31 mouse cellular contexts compared by ENCODE assay signal in genomic region chr8:107073706-107074105, GRCm38 (mm10). TPM values are rescaled to one million over a fixed set of nuclear protein-coding genes. Genes with fewer than 3 reads are reported as not detected.
DNase-seq lines count a peak whose midpoint lies in the region; ATAC-seq and TF ChIP-seq lines count a peak whose summit lies in the region.
"Had no signal": no experiment of that assay in that cellular context is flagged by ENCODE, and none has a peak within 500 bp of the region (broad histone marks: within the 10 kb centered on the region; RNA-seq: fewer than 3 reads in every experiment).

No protein-coding gene starts in this region.

- no peak overlapping the region for H3K27ac ChIP-seq in embryonic facial prominence, embryonic 14.5 days (replicated peaks; ENCODE audit: low read depth, low read length)
- no peak overlapping the region for H3K27ac ChIP-seq in embryonic facial prominence, embryonic 10.5 days (replicated peaks)
- no peak overlapping the region for H3K27ac ChIP-seq in heart, adult 2 months
- H3K27ac ChIP-seq in layer of hippocampus, adult 2 months, result no peak overlapping the region
- H3K27ac ChIP-seq: embryonic facial prominence, embryonic 13.5 days; forebrain, embryonic 10.5 days; forebrain, embryonic 13.5 days; gastrocnemius, adult 2 months; hindbrain, embryonic 12.5 days; hindbrain, embryonic 15.5 days had no signal

- H3K4me1 ChIP-seq in embryonic facial prominence, embryonic 14.5 days (ENCODE audit: control insufficient read depth, insufficient read depth, low read length), result no peaks in the 10 kb centered on the region
- H3K4me1 ChIP-seq in embryonic facial prominence, embryonic 10.5 days, result peaks cover 14% of the 10 kb centered on the region
- peaks cover 80% of the 10 kb centered on the region for H3K4me1 ChIP-seq in E14TG2a.4 (replicated peaks; ENCODE audit: low read depth, low read length)
- H3K4me1 ChIP-seq in heart, adult 2 months (ENCODE audit: control insufficient read depth, insufficient read depth, low read length), result no peaks in the 10 kb centered on the region
- H3K4me1 ChIP-seq: forebrain, embryonic 10.5 days; forebrain, embryonic 13.5 days; hindbrain, embryonic 12.5 days; hindbrain, embryonic 15.5 days had no signal

- H3K9ac ChIP-seq in embryonic facial prominence, embryonic 14.5 days (ENCODE audit: low read depth, low read length), result 0 out of 2 replicates have a peak overlapping the region, but pooled peaks have one; percentile 9
- H3K9ac ChIP-seq in heart, adult 2 months (ENCODE audit: low read depth, low read length), result no peak overlapping the region
- H3K9ac ChIP-seq: embryonic facial prominence, embryonic 13.5 days; forebrain, embryonic 13.5 days; hindbrain, embryonic 12.5 days; hindbrain, embryonic 15.5 days had no signal

- H3K79me2 ChIP-seq in heart, adult 2 months (replicated peaks; ENCODE audit: control insufficient read depth, insufficient read depth, low read length), result no peaks in the 10 kb centered on the region

- no peak; the same call in 1 of the 2 replicates for ATAC-seq in embryonic facial prominence, embryonic 14.5 days (ENCODE audit: low read depth)
- ATAC-seq in megakaryocyte progenitor cell, adult 5-6 weeks (replicated peaks; ENCODE audit: poor library complexity), result 0 out of 2 replicates have a peak, but pooled peaks have one; percentile 24
- ATAC-seq: CD4-positive, CD25-positive, alpha-beta regulatory T cell, adult 4 months; forebrain, embryonic 13.5 days; forebrain, embryonic 16.5 days had no signal

- no peak overlapping the region for H3K4me2 ChIP-seq in embryonic facial prominence, embryonic 14.5 days (ENCODE audit: low read depth, low read length)
- H3K4me2 ChIP-seq: embryonic facial prominence, embryonic 13.5 days; forebrain, embryonic 13.5 days; heart, embryonic 11.5 days; hindbrain, embryonic 12.5 days; hindbrain, embryonic 15.5 days had no signal

- 72% methylated on average over 4 of the region's 4 CpGs for WGBS in embryonic facial prominence, embryonic 14.5 days
- WGBS in embryonic facial prominence, embryonic 10.5 days, result 74% methylated on average over 4 of the region's 4 CpGs
- WGBS in heart, adult 2 months, result 75% methylated on average over 4 of the region's 4 CpGs

- peaks cover 91% of the 10 kb centered on the region for H3K36me3 ChIP-seq in embryonic facial prominence, embryonic 14.5 days (ENCODE audit: control insufficient read depth, insufficient read depth, low read length)
- H3K36me3 ChIP-seq in embryonic facial prominence, embryonic 10.5 days (replicated peaks), result peaks cover 98% of the 10 kb centered on the region
- peaks cover 64% of the 10 kb centered on the region for H3K36me3 ChIP-seq in E14TG2a.4 (ENCODE audit: insufficient read depth, low read length)
- H3K36me3 ChIP-seq in heart, adult 2 months (ENCODE audit: control insufficient read depth, insufficient read depth, low read length), result no peaks in the 10 kb centered on the region

- no peak overlapping the region for H3K4me3 ChIP-seq in embryonic facial prominence, embryonic 14.5 days (ENCODE audit: low read depth, low read length)
- H3K4me3 ChIP-seq in embryonic facial prominence, embryonic 10.5 days, result no peak overlapping the region
- 0 out of 2 replicates have a peak overlapping the region, but pooled peaks have one; percentile 1 for H3K4me3 ChIP-seq in E14TG2a.4 (replicated peaks; ENCODE audit: low read length)
- H3K4me3 ChIP-seq in heart, adult 2 months, result no peak overlapping the region
- no peak overlapping the region for H3K4me3 ChIP-seq in layer of hippocampus, adult 2 months
- H3K4me3 ChIP-seq: embryonic facial prominence, embryonic 13.5 days; forebrain, embryonic 10.5 days; forebrain, embryonic 13.5 days; gastrocnemius, adult 2 months; hindbrain, embryonic 12.5 days; hindbrain, embryonic 15.5 days had no signal

- intact Hi-C loops in heart, adult 2 months (cut with DNase I), result no loop called here

- no peak for TF ChIP-seq EP300 in heart, adult 2 months (IDR thresholded peaks at IDR 0.05; ENCODE audit: insufficient read depth, low read depth, low read length)

- TF ChIP-seq POLR2A in heart, adult 2 months (IDR thresholded peaks at IDR 0.05; ENCODE audit: insufficient read depth, low read depth, low read length), result no peak

- peak; percentile 29 for DNase-seq in embryonic facial prominence, embryonic 14.5 days (ENCODE audit: low spot score)
- no peak for DNase-seq in embryonic facial prominence, embryonic 10.5 days (ENCODE audit: low spot score)
- peak; percentile 46 for DNase-seq in NIH3T3 (ENCODE audit: low read depth)
- DNase-seq in lung, postnatal 14 days, result no peak
- no peak for DNase-seq in heart, adult 2 months
- DNase-seq in layer of hippocampus, adult 2 months (ENCODE audit: low spot score in 2 of 2), result no peak
- DNase-seq: adrenal gland, postnatal 10 days; adrenal gland, postnatal 36 days; cerebellum, adult 18-20 months; cerebellum, adult 9-10 months; cerebellum, postnatal 14 days; gastrocnemius, adult 2 months; gastrocnemius, postnatal 25 days had no signal

- no peaks in the 10 kb centered on the region for H3K27me3 ChIP-seq in embryonic facial prominence, embryonic 14.5 days (replicated peaks; ENCODE audit: control insufficient read depth, insufficient read depth, low read length)
- H3K27me3 ChIP-seq in embryonic facial prominence, embryonic 10.5 days (replicated peaks; ENCODE audit: low read depth, poor library complexity, severe bottlenecking), result no peaks in the 10 kb centered on the region
- H3K27me3 ChIP-seq in E14TG2a.4 (ENCODE audit: insufficient read depth, low read length), result no peaks in the 10 kb centered on the region
- H3K27me3 ChIP-seq in heart, adult 2 months (ENCODE audit: control insufficient read depth, insufficient read depth, low read length), result no peaks in the 10 kb centered on the region
- H3K27me3 ChIP-seq: embryonic facial prominence, embryonic 13.5 days; forebrain, embryonic 13.5 days; hindbrain, embryonic 12.5 days; hindbrain, embryonic 15.5 days had no signal

- no peak for TF ChIP-seq CTCF in E14TG2a.4 (conservative IDR thresholded peaks at IDR 0.05; ENCODE audit: low read length)
- TF ChIP-seq CTCF in heart, adult 2 months (IDR thresholded peaks at IDR 0.05), result no peak
- no peak for TF ChIP-seq CTCF in layer of hippocampus, adult 2 months (conservative IDR thresholded peaks at IDR 0.05)

- H3K9me3 ChIP-seq in embryonic facial prominence, embryonic 14.5 days (ENCODE audit: control insufficient read depth, low read length), result no peaks in the 10 kb centered on the region
- H3K9me3 ChIP-seq in embryonic facial prominence, embryonic 10.5 days, result no peaks in the 10 kb centered on the region
- no peaks in the 10 kb centered on the region for H3K9me3 ChIP-seq in E14TG2a.4 (ENCODE audit: low read length)
- H3K9me3 ChIP-seq: embryonic facial prominence, embryonic 13.5 days; forebrain, embryonic 10.5 days; forebrain, embryonic 13.5 days; hindbrain, embryonic 12.5 days; hindbrain, embryonic 15.5 days had no signal

RNA-seq across cellular contexts. Expression of gene Tmed6, which starts 8.3 kb away (rescaled TPM):
- not detected in 2 replicates for polyA plus RNA-seq in embryonic facial prominence, embryonic 14.5 days (2014; fragmentation: Nextera tagmentation; extraction: Ambion mirVana)
- polyA plus RNA-seq in embryonic facial prominence, embryonic 10.5 days (2016; fragmentation: Nextera tagmentation; extraction: Ambion mirVana), result not detected in 2 replicates
- not detected in 2 replicates for total RNA-seq in megakaryocyte progenitor cell, adult 5-6 weeks (2015)
- total RNA-seq in megakaryocyte progenitor cell, adult 5-6 weeks (2017), result not detected in 2 replicates
- not detected for total RNA-seq in heart, adult 2 months (2021)
- not detected in 2 replicates for polyA plus RNA-seq in heart, adult 2 months (2012; rRNA removed)
- total RNA-seq in layer of hippocampus, adult 2 months (2021), result under 1 TPM in 1 of 2 experiments, not detected in 1; 0.42 TPM
- total RNA-seq: adrenal gland, adult 18-20 months; adrenal gland, postnatal 10 days; adrenal gland, postnatal 36 days; gastrocnemius, adult 2 months; gastrocnemius, postnatal 25 days; heart, adult 8-10 months; heart, postnatal 25 days; hematopoietic stem cell, adult 5-6 weeks; MEL had no signal
- polyA plus RNA-seq: C2C12; CD4-positive, CD25-positive, alpha-beta regulatory T cell, adult 4 months; embryonic facial prominence, embryonic 13.5 days; forebrain, embryonic 10.5 days; forebrain, embryonic 13.5 days; forebrain, embryonic 16.5 days; heart, embryonic 11.5 days; heart, embryonic 14.5 days; heart, postnatal 0 days; hindbrain, embryonic 12.5 days; hindbrain, embryonic 15.5 days had no signal

RNA-seq across cellular contexts. Expression of gene Nip7, which starts 17.0 kb away (rescaled TPM):
- 97.3 and 98.4 TPM in 2 replicates for polyA plus RNA-seq in embryonic facial prominence, embryonic 14.5 days (2014; fragmentation: Nextera tagmentation; extraction: Ambion mirVana)
- 122 and 123 TPM in 2 replicates for polyA plus RNA-seq in embryonic facial prominence, embryonic 10.5 days (2016; fragmentation: Nextera tagmentation; extraction: Ambion mirVana)
- 53.2 and 67.0 TPM in 2 replicates for total RNA-seq in megakaryocyte progenitor cell, adult 5-6 weeks (2015)
- total RNA-seq in megakaryocyte progenitor cell, adult 5-6 weeks (2017), result 39.3 and 42.1 TPM in 2 replicates
- 10 to 100 TPM; 19.4 to 27.3 TPM for total RNA-seq in heart, adult 2 months (2021)
- 19.7 and 27.9 TPM in 2 replicates for polyA plus RNA-seq in heart, adult 2 months (2012; rRNA removed)
- total RNA-seq in layer of hippocampus, adult 2 months (2021), result 10 to 100 TPM; 43.5 to 46.2 TPM

RNA-seq across cellular contexts. Expression of gene Cog8, which starts 17.2 kb away (rescaled TPM):
- polyA plus RNA-seq in embryonic facial prominence, embryonic 14.5 days (2014; fragmentation: Nextera tagmentation; extraction: Ambion mirVana), result 32.8 and 39.0 TPM in 2 replicates
- polyA plus RNA-seq in embryonic facial prominence, embryonic 10.5 days (2016; fragmentation: Nextera tagmentation; extraction: Ambion mirVana), result 40.5 and 41.3 TPM in 2 replicates
- total RNA-seq in megakaryocyte progenitor cell, adult 5-6 weeks (2015), result 13.2 and 18.1 TPM in 2 replicates
- total RNA-seq in megakaryocyte progenitor cell, adult 5-6 weeks (2017), result 22.8 and 25.6 TPM in 2 replicates
- 10 to 100 TPM; 17.9 to 18.7 TPM for total RNA-seq in heart, adult 2 months (2021)
- 17.2 and 26.5 TPM in 2 replicates for polyA plus RNA-seq in heart, adult 2 months (2012; rRNA removed)
- total RNA-seq in layer of hippocampus, adult 2 months (2021), result 10 to 100 TPM; 27.8 to 32.5 TPM

RNA-seq across cellular contexts. Expression of gene Terf2, which starts 22.6 kb away (rescaled TPM):
- 14.8 and 15.1 TPM in 2 replicates for polyA plus RNA-seq in embryonic facial prominence, embryonic 14.5 days (2014; fragmentation: Nextera tagmentation; extraction: Ambion mirVana)
- polyA plus RNA-seq in embryonic facial prominence, embryonic 10.5 days (2016; fragmentation: Nextera tagmentation; extraction: Ambion mirVana), result 18.5 and 20.5 TPM in 2 replicates
- 32.1 and 36.6 TPM in 2 replicates for total RNA-seq in megakaryocyte progenitor cell, adult 5-6 weeks (2015)
- total RNA-seq in megakaryocyte progenitor cell, adult 5-6 weeks (2017), result 28.5 and 38.8 TPM in 2 replicates
- 10 to 100 TPM; 11.1 to 11.2 TPM for total RNA-seq in heart, adult 2 months (2021)
- 6.0 and 8.9 TPM in 2 replicates for polyA plus RNA-seq in heart, adult 2 months (2012; rRNA removed)
- total RNA-seq in layer of hippocampus, adult 2 months (2021), result 10 to 100 TPM; 32.7 to 39.2 TPM

RNA-seq across cellular contexts. Expression of gene Pdf, which starts 25.3 kb away (rescaled TPM):
- 30.5 and 31.7 TPM in 2 replicates for polyA plus RNA-seq in embryonic facial prominence, embryonic 14.5 days (2014; fragmentation: Nextera tagmentation; extraction: Ambion mirVana)
- 53.4 and 54.1 TPM in 2 replicates for polyA plus RNA-seq in embryonic facial prominence, embryonic 10.5 days (2016; fragmentation: Nextera tagmentation; extraction: Ambion mirVana)
- total RNA-seq in megakaryocyte progenitor cell, adult 5-6 weeks (2015), result 40.1 and 48.6 TPM in 2 replicates
- 35.3 and 46.3 TPM in 2 replicates for total RNA-seq in megakaryocyte progenitor cell, adult 5-6 weeks (2017)
- 10 to 100 TPM; 60.6 to 64.8 TPM for total RNA-seq in heart, adult 2 months (2021)
- 56.0 and 68.7 TPM in 2 replicates for polyA plus RNA-seq in heart, adult 2 months (2012; rRNA removed)
- 10 to 100 TPM; 25.2 to 26.1 TPM for total RNA-seq in layer of hippocampus, adult 2 months (2021)

Comparison
In these comparisons a context has a peak if more than half of its experiments do, and no peak if none do; other contexts are left out.
1. DNase-seq: peak in embryonic facial prominence, embryonic 14.5 days (single experiment) and NIH3T3 (single experiment); none in embryonic facial prominence, embryonic 10.5 days (single experiment), lung, postnatal 14 days (single experiment), heart, adult 2 months (0 of 2) and layer of hippocampus, adult 2 months (0 of 2).